Mouse (Mus musculus): Measurements from ENCODE around the gene Morc4. TPM values are rescaled to one million over a fixed set of nuclear protein-coding genes. Genes with fewer than 3 reads are reported as not detected.

Gene Morc4
- polyA plus RNA-seq, 2 experiments = 9.4 to 17.7 TPM

GRCm38 (mm10) chrX:139839057-139839456 lies 32.4 kb downstream of the Morc4 start:
- Histone ChIP-seq H3K4me1 (replicated peaks; ENCODE audit: control insufficient read depth in 2 of 2, insufficient read depth in 2 of 2, low read length in 1 of 2) (no peaks in the 10 kb centered on the region), H3K4me3 (ENCODE audit: insufficient read depth in 1 of 2, low read depth in 2 of 2, low read length in 2 of 2) (no peak overlapping the region), H3K27me3 (ENCODE audit: control insufficient read depth, insufficient read depth, low read length) (no peaks in the 10 kb centered on the region), H3K9ac (replicated peaks) (no peak overlapping the region), H3K27ac (no peak overlapping the region), H3K4me2 (ENCODE audit: low read depth) (no peak overlapping the region), H3K9me3 (ENCODE audit: control insufficient read depth, low read length) (no peaks in the 10 kb centered on the region), H3K36me3 (replicated peaks; ENCODE audit: control insufficient read depth, insufficient read depth, low read depth) (no peaks in the 10 kb centered on the region)
- DNase-seq (ENCODE audit: low read depth in 3 of 3, low spot score in 3 of 3) = no peak
- TF ChIP-seq EP300 (IDR thresholded peaks at IDR 0.05; ENCODE audit: low read depth) = no peak
- 0 out of 2 replicates have a peak, but pooled peaks have one; percentile 5 for TF ChIP-seq CTCF (IDR thresholded peaks at IDR 0.05; ENCODE audit: low read depth)
- ATAC-seq (ENCODE audit: insufficient read depth) = no peak
- WGBS (ENCODE audit: insufficient replicate concordance) = 48% methylated on average over 3 of the region's 3 CpGs

- DNase-seq (ENCODE audit: low read depth in 3 of 3, low spot score in 3 of 3) (peak; percentile 22 to 44 (median 23)), ATAC-seq (ENCODE audit: insufficient read depth) (no peak)
- Histone ChIP-seq H3K4me1 (replicated peaks; ENCODE audit: control insufficient read depth in 2 of 2, insufficient read depth in 2 of 2, low read length in 1 of 2) (no peaks in the 10 kb centered on the region; a peak in 1 of 4 replicates), H3K4me2 (ENCODE audit: low read depth) (no peak overlapping the region), H3K36me3 (replicated peaks; ENCODE audit: control insufficient read depth, insufficient read depth, low read depth) (no peaks in the 10 kb centered on the region), H3K27ac (no peak overlapping the region), H3K9me3 (ENCODE audit: control insufficient read depth, low read length) (no peaks in the 10 kb centered on the region), H3K4me3 (ENCODE audit: insufficient read depth in 1 of 2, low read depth in 2 of 2, low read length in 2 of 2) (no peak overlapping the region), H3K9ac (replicated peaks) (no peak overlapping the region), H3K27me3 (ENCODE audit: control insufficient read depth, insufficient read depth, low read length) (no peaks in the 10 kb centered on the region)
- peak; percentile 71 for TF ChIP-seq CTCF (IDR thresholded peaks at IDR 0.05; ENCODE audit: low read depth)
- no peak for TF ChIP-seq EP300 (IDR thresholded peaks at IDR 0.05; ENCODE audit: low read depth)
- 7% methylated on average over 5 of the region's 5 CpGs for WGBS (ENCODE audit: insufficient replicate concordance)
Observed at GRCm38 (mm10) chrX:139832464-139832863, 39.0 kb downstream of the Morc4 start.

- Histone ChIP-seq H3K27me3 (ENCODE audit: control insufficient read depth, insufficient read depth, low read length) (no peaks in the 10 kb centered on the region), H3K27ac (no peak overlapping the region), H3K4me1 (replicated peaks; ENCODE audit: control insufficient read depth in 2 of 2, insufficient read depth in 2 of 2, low read length in 1 of 2) (peaks cover 0 to 3% of the 10 kb centered on the region in 2 experiments; a peak in 1 of 4 replicates), H3K9ac (replicated peaks) (no peak overlapping the region), H3K4me2 (ENCODE audit: low read depth) (no peak overlapping the region), H3K9me3 (ENCODE audit: control insufficient read depth, low read length) (no peaks in the 10 kb centered on the region), H3K36me3 (replicated peaks; ENCODE audit: control insufficient read depth, insufficient read depth, low read depth) (no peaks in the 10 kb centered on the region), H3K4me3 (ENCODE audit: insufficient read depth in 1 of 2, low read depth in 2 of 2, low read length in 2 of 2) (no peak overlapping the region)
- WGBS (ENCODE audit: insufficient replicate concordance) = 55% methylated on average over 6 of the region's 6 CpGs
- no peak for TF ChIP-seq CTCF (IDR thresholded peaks at IDR 0.05; ENCODE audit: low read depth)
- no peak for TF ChIP-seq EP300 (IDR thresholded peaks at IDR 0.05; ENCODE audit: low read depth)
- DNase-seq (ENCODE audit: low read depth in 3 of 3, low spot score in 3 of 3) (no peak), ATAC-seq (ENCODE audit: insufficient read depth) (no peak)
Observed at GRCm38 (mm10) chrX:139828363-139829092, 42.9 kb downstream of the Morc4 start.

- 40% methylated on average over 4 of the region's 4 CpGs for WGBS (ENCODE audit: insufficient replicate concordance)
- Histone ChIP-seq H3K4me1 (replicated peaks; ENCODE audit: control insufficient read depth in 2 of 2, insufficient read depth in 2 of 2, low read length in 1 of 2) (peaks cover 0 to 3% of the 10 kb centered on the region in 2 experiments; a peak in 1 of 4 replicates), H3K4me3 (ENCODE audit: insufficient read depth in 1 of 2, low read depth in 2 of 2, low read length in 2 of 2) (no peak overlapping the region), H3K36me3 (replicated peaks; ENCODE audit: control insufficient read depth, insufficient read depth, low read depth) (no peaks in the 10 kb centered on the region), H3K9me3 (ENCODE audit: control insufficient read depth, low read length) (no peaks in the 10 kb centered on the region), H3K27ac (no peak overlapping the region), H3K27me3 (ENCODE audit: control insufficient read depth, insufficient read depth, low read length) (no peaks in the 10 kb centered on the region), H3K4me2 (ENCODE audit: low read depth) (no peak overlapping the region), H3K9ac (replicated peaks) (no peak overlapping the region)
- no peak for DNase-seq (ENCODE audit: low read depth in 3 of 3, low spot score in 3 of 3)
- TF ChIP-seq EP300 (IDR thresholded peaks at IDR 0.05; ENCODE audit: low read depth) = no peak
- no peak for TF ChIP-seq CTCF (IDR thresholded peaks at IDR 0.05; ENCODE audit: low read depth)
- ATAC-seq (ENCODE audit: insufficient read depth) = no peak
Observed at GRCm38 (mm10) chrX:139826926-139827325, 44.6 kb downstream of the Morc4 start.

GRCm38 (mm10) chrX:139825402-139825801 lies 46.1 kb downstream of the Morc4 start:
- no peak overlapping the region for H3K9ac ChIP-seq (replicated peaks)
- 79% methylated on average over 1 of the region's 1 CpGs for WGBS (ENCODE audit: insufficient replicate concordance)
- no peaks in the 10 kb centered on the region for H3K27me3 ChIP-seq (ENCODE audit: control insufficient read depth, insufficient read depth, low read length)
- no peaks in the 10 kb centered on the region for H3K9me3 ChIP-seq (ENCODE audit: control insufficient read depth, low read length)
- TF ChIP-seq CTCF (IDR thresholded peaks at IDR 0.05; ENCODE audit: low read depth) (no peak), EP300 (IDR thresholded peaks at IDR 0.05; ENCODE audit: low read depth) (no peak)
- H3K4me1 ChIP-seq (replicated peaks; ENCODE audit: control insufficient read depth in 2 of 2, insufficient read depth in 2 of 2, low read length in 1 of 2) = peaks cover 0 to 3% of the 10 kb centered on the region in 2 experiments; a peak in 1 of 4 replicates
- H3K4me2 ChIP-seq (ENCODE audit: low read depth) = no peak overlapping the region
- H3K36me3 ChIP-seq (replicated peaks; ENCODE audit: control insufficient read depth, insufficient read depth, low read depth) = no peaks in the 10 kb centered on the region
- ATAC-seq (ENCODE audit: insufficient read depth) (no peak), DNase-seq (ENCODE audit: low read depth in 3 of 3, low spot score in 3 of 3) (no peak)
- no peak overlapping the region for H3K27ac ChIP-seq
- no peak overlapping the region for H3K4me3 ChIP-seq (ENCODE audit: insufficient read depth in 1 of 2, low read depth in 2 of 2, low read length in 2 of 2)
